Mouse (Mus musculus): ENCODE measurements around the gene Tyk2.

Gene Tyk2

GRCm38 (mm10) chr9:21135329-21135890 is 4.4 kb upstream of the Tyk2 start:
- TF ChIP-seq GATA4 (IDR thresholded peaks at IDR 0.05; ENCODE audit: insufficient replicate concordance, low read length) = no peak

GRCm38 (mm10) chr9:21134595-21135328 is 3.7 kb upstream of the Tyk2 start:
- TF ChIP-seq GATA4 (IDR thresholded peaks at IDR 0.05; ENCODE audit: insufficient replicate concordance, low read length) = no peak

- no peak for TF ChIP-seq GATA4 (IDR thresholded peaks at IDR 0.05; ENCODE audit: insufficient replicate concordance, low read length)
Observed at GRCm38 (mm10) chr9:21133064-21133707, 2.1 kb upstream of the Tyk2 start.

GRCm38 (mm10) chr9:21132102-21132775 is 1.2 kb upstream of the Tyk2 start:
- no peak for TF ChIP-seq GATA4 (IDR thresholded peaks at IDR 0.05; ENCODE audit: insufficient replicate concordance, low read length)

GRCm38 (mm10) chr9:21126259-21126627 is 4.8 kb downstream of the Tyk2 start:
- no peak for TF ChIP-seq GATA4 (IDR thresholded peaks at IDR 0.05; ENCODE audit: insufficient replicate concordance, low read length)

- no peak for TF ChIP-seq GATA4 (IDR thresholded peaks at IDR 0.05; ENCODE audit: insufficient replicate concordance, low read length)
Observed at GRCm38 (mm10) chr9:21125502-21126258, 5.4 kb downstream of the Tyk2 start.

- no peak for TF ChIP-seq GATA4 (IDR thresholded peaks at IDR 0.05; ENCODE audit: insufficient replicate concordance, low read length)
Observed at GRCm38 (mm10) chr9:21124837-21125236, 6.2 kb downstream of the Tyk2 start.

GRCm38 (mm10) chr9:21121483-21121882 is 9.6 kb downstream of the Tyk2 start:
- TF ChIP-seq GATA4 (IDR thresholded peaks at IDR 0.05; ENCODE audit: insufficient replicate concordance, low read length) = no peak

- no peak for TF ChIP-seq GATA4 (IDR thresholded peaks at IDR 0.05; ENCODE audit: insufficient replicate concordance, low read length)
Observed at GRCm38 (mm10) chr9:21117073-21117472, 14.0 kb downstream of the Tyk2 start.

- TF ChIP-seq GATA4 (IDR thresholded peaks at IDR 0.05; ENCODE audit: insufficient replicate concordance, low read length) = no peak
Observed at GRCm38 (mm10) chr9:21115105-21115504, 15.9 kb downstream of the Tyk2 start.

- TF ChIP-seq GATA4 (IDR thresholded peaks at IDR 0.05; ENCODE audit: insufficient replicate concordance, low read length) = no peak
Observed at GRCm38 (mm10) chr9:21114190-21114589, 16.9 kb downstream of the Tyk2 start.

- TF ChIP-seq GATA4 (IDR thresholded peaks at IDR 0.05; ENCODE audit: insufficient replicate concordance, low read length) = no peak
Observed at GRCm38 (mm10) chr9:21113751-21114150, 17.3 kb downstream of the Tyk2 start.

GRCm38 (mm10) chr9:21107607-21108237 is 23.3 kb downstream of the Tyk2 start:
- no peak for TF ChIP-seq GATA4 (IDR thresholded peaks at IDR 0.05; ENCODE audit: insufficient replicate concordance, low read length)

- no peak for TF ChIP-seq GATA4 (IDR thresholded peaks at IDR 0.05; ENCODE audit: insufficient replicate concordance, low read length)
Observed at GRCm38 (mm10) chr9:21105760-21106564, 25.1 kb downstream of the Tyk2 start.

Measured in liver, adult (tissue).